Mouse (Mus musculus) hindbrain, embryonic 11.5 days (tissue): Measurements from ENCODE around the gene Tnfrsf21. TPM values are rescaled to one million over a fixed set of nuclear protein-coding genes. Genes with fewer than 3 reads are reported as not detected.

ENCODE experiments used
- ATAC-seq: fragments of 200-750 bp; cut with Nextera tagmentation; 2 replicates; pipeline ENCODE4 v1.8.0; 2017; ENCODE audit warnings: mild to moderate bottlenecking, moderate TSS enrichment, moderate library complexity; ENCODE audit not compliant: low FRiP score
- DNase-seq: peaks from one replicate; pipeline ENCODE4 v3.0.0-alpha.2; 2015; ENCODE audit warnings: low spot score
- H3K27ac ChIP-seq: fragments of 300-500 bp; sonication (generic); 2 replicates; pipeline ENCODE4 v1.5.1; 2014; ENCODE audit warnings: mild to moderate bottlenecking, low read depth, low read length
- H3K27me3 ChIP-seq: fragments of 300-500 bp; sonication (generic); 2 replicates; pipeline ENCODE4 v1.6.1; 2014; ENCODE audit warnings: mild to moderate bottlenecking, low read length, moderate library complexity, mixed read lengths; ENCODE audit not compliant: control insufficient read depth, insufficient read depth
- H3K36me3 ChIP-seq: fragments of 300-500 bp; sonication (generic); 2 replicates; pipeline ENCODE4 v1.6.1; 2014; ENCODE audit warnings: mild to moderate bottlenecking, low read length, moderate library complexity, mixed read lengths; ENCODE audit not compliant: control insufficient read depth, insufficient read depth
- H3K4me1 ChIP-seq: fragments of 300-500 bp; sonication (generic); replicated peaks from 2 replicates; pipeline ENCODE4 v1.6.1; 2014; ENCODE audit warnings: low read length, mixed read lengths; ENCODE audit not compliant: control insufficient read depth, insufficient read depth
- H3K4me2 ChIP-seq: fragments of 300-500 bp; sonication (generic); replicated peaks from 2 replicates; pipeline ENCODE4 v1.6.1; 2014; ENCODE audit warnings: mild to moderate bottlenecking, low read depth, low read length
- H3K4me3 ChIP-seq: fragments of 300-500 bp; sonication (generic); 2 replicates; pipeline ENCODE4 v1.5.1; 2014; ENCODE audit warnings: low read depth, low read length
- H3K9ac ChIP-seq: fragments of 300-500 bp; sonication (generic); 2 replicates; pipeline ENCODE4 v1.6.1; 2014; ENCODE audit warnings: low read depth, low read length
- H3K9me3 ChIP-seq: fragments of 300-500 bp; sonication (generic); 2 replicates; pipeline ENCODE4 v1.6.1; 2016; ENCODE audit warnings: low read length; ENCODE audit not compliant: control insufficient read depth
- WGBS: fragments of 180-500 bp; shearing (Covaris S2); extraction: QIAGEN DNeasy Blood & Tissue Kit; methylation state at CpG from one replicate; pipeline ENCODE4 v1.1.7; 2014; 5-methylcytosine and 5-hydroxymethylcytosine counted together
- polyA plus RNA-seq: library from polyadenylated mRNA; unstranded; fragments of >200 nt; fragmentation: Nextera tagmentation; extraction: Ambion mirVana; gene quantifications from 2 replicates; pipeline ENCODE4 v1.2.1, GENCODE M21; 2014

The Tnfrsf21 gene
- polyA plus RNA-seq, 1 experiment from 2014 or later: 29.5 TPM

DNA sequence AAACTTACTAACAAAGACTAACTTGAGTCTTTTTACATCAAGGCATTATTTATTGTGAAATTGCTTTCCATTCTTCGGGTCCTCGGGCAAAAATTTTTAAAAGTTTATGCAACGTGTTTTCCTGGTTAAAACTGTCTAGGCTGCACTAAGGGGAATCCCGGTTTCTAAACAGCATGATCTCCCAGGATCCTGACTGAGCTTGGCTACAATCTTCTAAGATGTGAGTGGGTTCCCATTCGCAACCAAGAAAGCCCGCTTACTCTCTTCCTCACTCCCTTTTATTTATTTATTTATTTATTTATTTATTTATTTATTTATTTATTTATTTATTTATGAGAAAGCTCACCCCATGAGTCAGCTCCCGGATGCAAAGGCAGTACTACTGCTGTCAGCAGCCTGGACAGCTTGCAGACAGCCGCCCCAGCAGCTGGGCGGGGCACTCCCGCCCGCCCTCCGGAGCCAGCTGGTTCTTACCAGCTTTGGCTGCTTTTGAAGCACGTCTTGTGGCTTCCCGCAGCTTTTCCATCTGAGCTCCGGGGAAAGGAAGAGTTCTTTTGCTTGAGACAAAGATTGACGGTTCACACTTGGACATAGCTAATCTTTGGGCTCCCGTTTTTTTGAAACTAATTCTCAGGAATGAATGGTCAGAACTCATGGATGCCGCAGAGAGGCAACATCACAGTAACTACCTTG lies 60.6 kb downstream of the Tnfrsf21 start:
- no peak overlapping the region for H3K4me3 ChIP-seq
- H3K36me3 ChIP-seq: no peaks in the 10 kb centered on the region
- peak overlapping the region; percentile 51; the same call in 1 of the 2 replicates for H3K27ac ChIP-seq
- no peaks in the 10 kb centered on the region for H3K27me3 ChIP-seq
- no peak overlapping the region for H3K9ac ChIP-seq
- H3K4me1 ChIP-seq: no peaks in the 10 kb centered on the region
- no peaks in the 10 kb centered on the region for H3K9me3 ChIP-seq
- 32% methylated on average over 18 of the region's 18 CpGs for WGBS
- ATAC-seq: peak; percentile 91
- no peak overlapping the region for H3K4me2 ChIP-seq
- DNase-seq: peak; percentile 82

GRCm38 (mm10) chr17:43077540-43077939 lies 61.2 kb downstream of the Tnfrsf21 start:
- Histone ChIP-seq H3K36me3 (no peaks in the 10 kb centered on the region), H3K9ac (no peak overlapping the region), H3K27me3 (no peaks in the 10 kb centered on the region), H3K9me3 (no peaks in the 10 kb centered on the region), H3K27ac (peak overlapping the region; percentile 51; the same call in 1 of the 2 replicates), H3K4me1 (no peaks in the 10 kb centered on the region), H3K4me3 (no peak overlapping the region), H3K4me2 (no peak overlapping the region)
- peak; percentile 16 for DNase-seq
- 68% methylated on average over 3 of the region's 4 CpGs for WGBS
- peak; percentile 8; the same call in 1 of the 2 replicates for ATAC-seq

DNA sequence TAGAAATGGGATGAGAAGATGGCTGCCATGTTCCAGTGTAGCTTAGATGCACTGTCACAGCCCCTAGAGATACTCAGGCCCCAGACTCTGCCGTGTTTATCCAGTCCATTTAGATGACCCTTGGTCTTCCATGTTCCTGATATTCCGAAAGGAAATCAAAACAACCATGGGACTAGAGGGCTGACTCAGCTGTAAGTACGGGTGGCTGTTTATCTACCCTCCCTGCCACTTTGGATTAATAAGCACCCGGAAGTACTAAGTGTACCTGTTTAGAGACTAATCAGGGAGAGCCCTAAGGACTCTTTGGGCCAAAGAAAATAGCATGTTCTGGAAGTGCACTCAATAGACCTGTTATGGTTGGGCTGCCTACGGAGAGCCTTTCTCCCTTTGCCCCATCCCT lies 64.9 kb downstream of the Tnfrsf21 start:
- 88% methylated on average over 5 of the region's 5 CpGs for WGBS
- Histone ChIP-seq H3K36me3 (no peaks in the 10 kb centered on the region; the same call in 1 of the 2 replicates), H3K27me3 (no peaks in the 10 kb centered on the region), H3K9ac (no peak overlapping the region), H3K27ac (no peak overlapping the region), H3K4me2 (no peak overlapping the region), H3K4me1 (no peaks in the 10 kb centered on the region), H3K4me3 (no peak overlapping the region), H3K9me3 (no peaks in the 10 kb centered on the region)
- ATAC-seq: no peak
- no peak for DNase-seq

DNA sequence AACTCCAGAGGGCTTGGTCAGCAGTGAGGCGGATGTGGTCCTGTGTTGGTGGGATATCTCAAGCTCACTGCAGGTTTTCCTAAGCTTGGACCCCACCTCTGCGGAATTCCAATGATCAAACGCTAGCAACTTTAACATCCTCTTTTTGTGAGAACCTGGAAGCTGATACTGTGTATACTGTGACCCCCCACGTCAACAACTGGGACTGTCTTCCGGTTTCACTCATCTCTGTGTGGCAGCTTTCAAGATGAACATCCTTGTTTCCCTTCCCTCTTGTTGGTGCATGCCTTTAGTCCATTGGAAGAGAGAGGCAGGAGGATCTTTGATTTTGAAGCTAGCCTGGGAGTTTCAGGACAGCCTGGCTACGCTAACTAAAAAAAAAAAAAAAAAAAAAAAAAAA lies 73.1 kb downstream of the Tnfrsf21 start:
- Histone ChIP-seq H3K4me1 (no peaks in the 10 kb centered on the region), H3K27me3 (no peaks in the 10 kb centered on the region), H3K9ac (no peak overlapping the region), H3K4me3 (no peak overlapping the region), H3K4me2 (no peak overlapping the region), H3K27ac (no peak overlapping the region), H3K9me3 (no peaks in the 10 kb centered on the region), H3K36me3 (peaks cover 2% of the 10 kb centered on the region; the same call in 1 of the 2 replicates)
- no peak for DNase-seq
- WGBS: 91% methylated on average over 6 of the region's 6 CpGs
- no peak for ATAC-seq

GRCm38 (mm10) chr17:43090948-43091724 lies 74.8 kb downstream of the Tnfrsf21 start:
- Histone ChIP-seq H3K4me1 (no peaks in the 10 kb centered on the region), H3K4me3 (no peak overlapping the region), H3K9me3 (no peaks in the 10 kb centered on the region), H3K27me3 (no peaks in the 10 kb centered on the region), H3K27ac (no peak overlapping the region), H3K4me2 (no peak overlapping the region), H3K9ac (no peak overlapping the region), H3K36me3 (peaks cover 2% of the 10 kb centered on the region; the same call in 1 of the 2 replicates)
- ATAC-seq: no peak
- 94% methylated on average over 3 of the region's 3 CpGs for WGBS
- no peak for DNase-seq

DNA sequence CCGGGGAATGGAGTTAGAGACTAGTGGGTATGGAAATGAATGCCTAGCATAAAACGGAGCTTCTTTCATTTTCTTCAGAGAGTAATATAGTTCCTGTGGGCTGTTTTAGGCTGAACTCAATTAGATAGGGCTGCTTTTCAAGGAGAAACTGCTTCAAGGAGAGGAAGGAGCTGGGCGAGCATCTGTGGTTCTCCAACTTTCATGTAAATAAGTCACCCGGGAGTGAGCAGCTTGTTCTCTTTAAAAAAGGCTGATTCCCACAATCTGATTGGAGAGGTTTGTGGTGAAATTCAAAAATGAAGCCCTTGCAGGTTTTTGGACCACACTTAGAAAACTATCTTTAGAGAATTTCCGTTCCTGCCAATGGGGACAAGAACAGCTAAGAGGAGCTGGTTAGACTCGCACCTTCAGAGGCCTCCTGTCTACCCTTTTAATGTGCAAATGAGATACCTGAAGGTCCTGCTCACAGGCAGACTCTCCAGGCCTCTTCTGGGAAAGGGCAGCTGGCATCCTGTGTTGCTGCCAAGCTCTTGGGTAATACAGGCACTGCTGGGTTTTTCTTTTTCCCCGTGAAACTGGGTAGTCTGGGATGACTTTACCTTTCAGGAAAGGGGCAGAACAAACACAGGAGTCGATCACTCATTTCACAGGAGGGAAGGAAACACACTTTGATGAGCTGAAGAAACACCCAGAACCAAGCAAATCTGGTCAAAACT lies 76.1 kb downstream of the Tnfrsf21 start:
- WGBS: 49% methylated on average over 8 of the region's 8 CpGs
- Histone ChIP-seq H3K9me3 (no peaks in the 10 kb centered on the region), H3K4me1 (no peaks in the 10 kb centered on the region), H3K4me3 (no peak overlapping the region), H3K4me2 (no peak overlapping the region), H3K27ac (no peak overlapping the region), H3K36me3 (0 out of 2 replicates have a peak, but pooled peaks cover 2% of the 10 kb centered on the region), H3K27me3 (no peaks in the 10 kb centered on the region), H3K9ac (no peak overlapping the region)
- DNase-seq (no peak), ATAC-seq (no peak)

DNA sequence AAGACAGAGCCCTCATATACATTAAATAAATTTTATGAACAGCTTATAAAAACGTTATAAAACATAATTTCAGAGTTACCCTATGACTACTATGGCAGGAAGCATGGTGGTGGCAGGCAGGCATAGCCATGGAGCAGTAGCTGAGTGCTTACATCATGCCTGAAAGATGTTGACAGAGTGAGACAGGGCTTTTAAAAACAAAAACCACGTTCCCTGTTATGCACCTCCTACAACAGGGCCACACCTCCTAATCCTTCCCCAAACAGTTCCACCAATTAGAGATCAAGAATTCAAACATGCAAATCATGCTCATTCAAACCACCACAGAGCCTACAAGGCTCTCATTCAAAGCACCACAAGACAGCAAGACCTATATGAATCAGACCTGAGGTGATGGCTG lies 77.9 kb downstream of the Tnfrsf21 start:
- Histone ChIP-seq H3K27ac (no peak overlapping the region), H3K4me3 (no peak overlapping the region), H3K36me3 (no peaks in the 10 kb centered on the region), H3K9ac (no peak overlapping the region), H3K9me3 (no peaks in the 10 kb centered on the region), H3K27me3 (no peaks in the 10 kb centered on the region), H3K4me1 (no peaks in the 10 kb centered on the region), H3K4me2 (no peak overlapping the region)
- DNase-seq: no peak
- no peak for ATAC-seq
- WGBS: 41% methylated on average over 2 of the region's 2 CpGs

DNA sequence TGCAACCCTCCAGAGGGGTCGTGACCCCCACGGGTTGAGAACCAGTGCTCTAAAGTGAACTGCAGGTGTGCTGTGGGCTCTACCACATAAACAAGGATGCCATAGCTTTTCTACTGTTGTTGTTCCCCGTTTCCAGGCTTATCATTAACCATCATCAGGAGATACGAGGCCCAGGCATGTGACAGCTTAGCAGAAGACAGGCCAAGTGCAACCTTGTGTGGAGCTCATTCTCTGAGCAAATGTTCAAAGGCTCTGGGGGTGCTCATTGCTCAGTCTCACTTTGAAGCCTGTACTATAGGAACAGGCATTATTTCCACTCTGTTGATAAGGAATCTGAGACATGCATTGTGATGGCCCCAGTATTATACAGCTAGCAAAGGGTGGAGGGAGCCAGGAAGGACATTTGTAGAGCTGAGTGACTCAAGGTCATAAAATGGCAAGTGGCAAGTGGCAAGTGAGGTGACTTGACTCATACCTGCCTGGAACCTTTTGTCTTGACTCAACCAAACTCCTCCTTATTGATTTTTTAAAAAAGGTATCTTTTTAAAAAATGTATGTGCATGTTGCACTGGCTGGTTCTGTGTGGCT lies 80.8 kb downstream of the Tnfrsf21 start:
- ATAC-seq: no peak
- no peak overlapping the region for H3K4me3 ChIP-seq
- H3K4me1 ChIP-seq: no peaks in the 10 kb centered on the region
- H3K27me3 ChIP-seq: no peaks in the 10 kb centered on the region
- WGBS: 73% methylated on average over 4 of the region's 4 CpGs
- no peak overlapping the region for H3K27ac ChIP-seq
- no peak overlapping the region for H3K4me2 ChIP-seq
- DNase-seq: no peak
- H3K36me3 ChIP-seq: no peaks in the 10 kb centered on the region
- no peaks in the 10 kb centered on the region for H3K9me3 ChIP-seq
- no peak overlapping the region for H3K9ac ChIP-seq
